Mouse (Mus musculus): ENCODE measurements around the gene Zdhhc5.

DNA sequence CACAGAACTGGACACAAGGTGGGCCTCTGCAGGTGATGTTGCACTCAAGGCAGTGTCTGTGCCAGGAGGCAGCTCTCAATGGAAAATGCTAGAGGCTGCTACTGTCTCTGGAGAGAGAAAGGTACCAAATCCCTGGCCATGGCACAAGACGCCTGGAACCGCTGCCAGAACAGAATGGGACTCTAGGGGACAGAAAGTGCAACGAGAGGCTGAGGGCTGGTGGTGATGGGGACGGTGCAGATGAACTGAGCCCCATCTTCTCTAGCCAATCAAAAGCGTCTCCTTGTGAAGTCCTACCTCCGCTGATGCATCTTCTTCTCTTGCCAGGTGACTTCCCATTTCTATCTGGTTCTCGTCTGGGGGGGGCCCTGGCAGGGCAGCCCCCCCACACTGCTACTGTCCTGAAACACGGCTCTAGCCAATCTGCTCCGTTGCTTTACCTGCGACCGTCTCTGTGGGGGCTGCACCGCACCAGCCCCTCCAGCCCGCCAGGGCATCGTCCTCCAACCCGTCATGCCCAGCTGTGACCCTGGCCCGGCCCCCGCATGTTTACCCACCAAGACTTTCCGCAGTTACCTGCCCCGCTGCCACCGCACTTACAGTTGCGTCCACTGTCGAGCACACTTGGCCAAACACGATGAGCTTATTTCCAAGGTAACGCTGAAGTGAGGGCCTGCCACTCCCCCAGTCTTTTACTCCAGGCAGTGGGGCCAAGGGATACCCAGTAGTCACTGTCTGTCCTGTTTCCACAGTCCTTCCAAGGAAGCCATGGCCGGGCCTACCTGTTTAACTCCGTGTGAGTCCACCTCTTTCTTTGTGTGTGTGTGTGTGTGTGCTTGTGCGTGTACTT, 21.6 kb upstream of the Zdhhc5 start:
- TF ChIP-seq GATA1 (IDR thresholded peaks at IDR 0.05; ENCODE audit: low read length) (no peak), TAL1 (IDR thresholded peaks at IDR 0.05; ENCODE audit: low read length) (no peak)

All from erythroblast, embryonic 14.5 days (primary cell).